Mouse (Mus musculus) lung, postnatal 14 days (tissue): Measurements from ENCODE around the gene Olfr228.
"Not testable (repeated sequence)": the region's sequence is repeated elsewhere in the genome, so short reads cannot be mapped to it uniquely, and the experiment has no call there.

Experiments
- DNase-seq: peaks from one replicate; pipeline ENCODE4 v3.0.0; 2021

The Olfr228 gene

DNA sequence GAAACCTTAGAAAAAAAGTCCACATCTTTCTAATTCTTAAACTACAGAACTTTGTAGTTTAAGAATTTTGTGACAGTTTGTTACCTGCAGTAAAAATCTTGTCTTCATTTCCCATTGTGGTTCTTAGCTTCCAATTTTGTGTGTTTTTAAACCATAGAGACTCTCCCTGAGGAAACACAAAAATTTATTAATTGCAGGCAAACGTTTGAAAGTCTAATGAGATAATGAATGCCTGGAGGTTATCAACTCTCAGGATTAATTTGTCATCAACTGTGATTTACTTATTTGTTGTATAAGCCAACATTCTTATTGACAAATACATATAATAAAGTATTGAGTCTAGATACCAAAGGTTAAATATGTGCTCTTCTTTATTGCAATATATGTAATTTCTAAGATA lies at the start of gene Olfr228:
TSS of gene Olfr228 (minus strand) at position 101 of the 400 bp plus-strand sequence.
- no peak for DNase-seq

DNA sequence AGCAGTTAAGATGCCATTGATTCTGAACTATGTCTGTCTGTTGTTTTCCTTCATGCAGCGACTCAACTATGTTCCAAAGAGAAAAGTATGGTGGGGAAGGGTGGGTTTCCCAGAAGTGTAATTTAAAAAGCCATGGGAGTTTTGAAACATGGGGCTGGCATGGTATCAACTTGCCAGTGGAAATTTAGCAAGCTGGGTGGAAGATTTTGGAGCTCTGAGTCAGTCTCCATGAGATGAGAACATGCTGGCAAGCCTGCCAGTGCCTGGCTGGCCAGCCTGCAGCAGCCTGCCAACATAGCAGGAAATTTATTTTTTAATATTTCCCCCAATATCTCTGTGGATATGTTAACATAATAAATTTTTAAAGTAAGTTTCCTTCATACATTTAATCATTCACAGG lies 43.8 kb upstream of the Olfr228 start:
- DNase-seq, result no peak

- no peak for DNase-seq
Measured at GRCm38 (mm10) chr2:86508161-86508560, 21.0 kb upstream of the Olfr228 start, which contains the start of gene Olfr1076. Olfr1076 (plus strand) TSS chr2:86508461.

DNA sequence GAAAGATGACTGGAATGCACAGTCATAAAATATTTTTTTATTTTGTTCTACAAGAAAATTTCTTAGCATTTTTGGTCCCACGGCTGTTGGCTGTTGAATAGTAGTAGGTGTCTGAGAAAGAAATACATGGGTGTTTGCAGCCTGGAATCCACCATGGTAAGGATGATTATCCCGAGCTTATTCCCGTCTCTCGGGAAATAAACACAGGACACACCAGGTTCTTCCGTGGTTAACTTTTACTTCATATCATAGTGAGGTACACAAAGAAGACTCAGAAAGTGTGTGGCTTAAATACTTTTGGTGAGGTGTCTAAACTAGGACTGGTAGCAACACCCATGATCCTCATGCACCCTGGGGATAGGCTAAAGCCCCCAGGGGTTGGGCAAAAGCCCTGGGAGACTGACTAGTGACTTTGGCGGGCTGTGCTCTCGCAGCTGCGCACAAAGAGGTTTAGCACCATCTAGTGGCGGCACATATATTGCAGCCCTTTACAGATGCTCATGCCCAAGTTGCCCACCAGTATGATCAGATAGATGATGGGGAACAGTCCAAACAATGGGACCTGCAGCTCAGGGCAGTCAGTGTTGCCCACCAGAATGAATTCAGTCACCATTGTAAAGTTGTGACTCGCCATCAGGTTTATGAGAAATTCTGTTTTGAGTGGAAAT lies 22.6 kb downstream of the Olfr228 start:
- peak; percentile 22 for DNase-seq

DNA sequence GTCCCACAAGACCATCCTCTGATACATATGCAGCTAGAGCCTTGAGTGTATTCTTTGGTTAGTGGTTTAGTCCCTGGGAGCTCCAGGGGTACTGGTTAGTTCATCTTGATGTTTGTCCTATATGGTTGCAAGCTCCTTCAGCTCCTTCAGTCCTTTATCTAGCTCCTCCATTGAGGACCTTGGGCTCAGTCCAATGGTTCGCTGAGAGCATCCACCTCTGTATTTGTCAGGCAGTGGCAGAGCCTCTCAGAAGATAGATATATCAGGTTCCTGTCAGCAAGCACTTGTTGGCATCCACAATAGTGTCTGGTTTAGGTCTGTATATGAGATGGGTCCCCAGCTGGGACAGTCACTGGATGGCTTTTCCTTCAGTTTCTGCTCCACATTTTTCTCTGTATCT lies 26.8 kb downstream of the Olfr228 start:
- no peak for DNase-seq

DNA sequence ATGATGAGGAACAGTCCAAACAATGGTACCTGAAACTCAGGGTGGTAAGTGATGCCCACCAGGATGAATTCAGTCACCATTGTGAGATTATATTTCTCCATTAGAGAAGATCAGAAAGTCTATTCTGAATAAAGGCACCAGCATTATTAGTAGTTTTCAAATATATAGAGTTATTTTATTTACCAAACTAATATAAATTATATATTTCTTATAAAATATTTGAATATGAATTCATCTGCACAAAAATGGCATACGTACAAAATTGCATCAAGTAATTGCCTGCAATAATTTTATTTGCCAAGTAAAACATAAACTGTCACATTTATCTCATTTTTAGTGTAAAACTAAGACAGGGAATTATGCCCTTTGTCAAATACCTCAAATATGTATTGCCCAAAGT lies 31.0 kb downstream of the Olfr228 start, which contains the start of gene Olfr1066:
TSS of gene Olfr1066 (minus strand) at position 101 of the 400 bp plus-strand sequence.
- DNase-seq, result no peak

DNA sequence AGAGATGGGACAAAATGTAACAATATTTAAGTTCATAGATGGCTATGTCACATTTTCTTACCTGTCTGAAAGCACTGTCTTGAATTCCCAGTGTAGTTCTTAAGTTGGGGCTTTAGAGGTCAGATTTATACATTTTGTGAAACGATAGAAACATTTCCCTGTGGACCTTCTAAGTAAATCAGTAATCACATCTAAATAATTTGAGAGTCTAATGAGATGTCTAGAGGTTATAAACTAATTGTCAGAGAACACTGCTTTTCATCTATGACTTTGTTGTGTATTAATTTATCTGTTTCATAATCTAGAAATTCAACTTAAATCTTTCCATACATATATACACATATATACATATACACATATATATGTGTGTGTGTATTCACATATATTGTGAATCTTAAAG lies 36.7 kb downstream of the Olfr228 start, which contains the start of gene Olfr1065:
TSS of gene Olfr1065 (minus strand) at position 101 of the 400 bp plus-strand sequence.
- not testable (repeated sequence) for DNase-seq

- not testable (repeated sequence) for DNase-seq
Measured at GRCm38 (mm10) chr2:86442101-86442500, 45.1 kb downstream of the Olfr228 start.
